Mouse (Mus musculus) intestine, embryonic 15.5 days (tissue): ENCODE data around the gene Jak3. TPM values are rescaled to one million over a fixed set of nuclear protein-coding genes. Genes with fewer than 3 reads are reported as not detected.

Experiments used
- ATAC-seq: fragments of 200-750 bp; cut with Nextera tagmentation; 2 replicates; pipeline ENCODE4 v1.8.0; 2017; ENCODE audit warnings: moderate TSS enrichment, moderate library complexity
- H3K27ac ChIP-seq: fragments of 300-500 bp; sonication (generic); 2 replicates; pipeline ENCODE4 v1.5.1; 2015; ENCODE audit warnings: mild to moderate bottlenecking, inconsistent platforms
- H3K27me3 ChIP-seq: fragments of 300-500 bp; sonication (generic); replicated peaks from 2 replicates; pipeline ENCODE4 v1.6.1; 2015; ENCODE audit warnings: inconsistent platforms
- H3K36me3 ChIP-seq: fragments of 300-500 bp; sonication (generic); 2 replicates; pipeline ENCODE4 v1.6.1; 2015; ENCODE audit warnings: inconsistent platforms
- H3K4me1 ChIP-seq: fragments of 300-500 bp; sonication (generic); replicated peaks from 2 replicates; pipeline ENCODE4 v1.6.1; 2015; ENCODE audit warnings: inconsistent platforms
- H3K4me2 ChIP-seq: fragments of 300-500 bp; sonication (generic); replicated peaks from 2 replicates; pipeline ENCODE4 v1.6.1; 2015; ENCODE audit warnings: mild to moderate bottlenecking, inconsistent platforms
- H3K4me3 ChIP-seq: fragments of 300-500 bp; sonication (generic); replicated peaks from 2 replicates; pipeline ENCODE4 v1.5.1; 2015; ENCODE audit warnings: inconsistent platforms
- H3K9ac ChIP-seq: fragments of 300-500 bp; sonication (generic); 2 replicates; pipeline ENCODE4 v1.6.1; 2015; ENCODE audit warnings: inconsistent platforms
- H3K9me3 ChIP-seq: fragments of 300-500 bp; sonication (generic); 2 replicates; pipeline ENCODE4 v1.6.1; 2016; ENCODE audit warnings: inconsistent platforms
- WGBS: fragments of 180-500 bp; shearing (Covaris S2); methylation state at CpG from one replicate; pipeline ENCODE4 v1.1.7; 2015; 5-methylcytosine and 5-hydroxymethylcytosine counted together
- polyA plus RNA-seq: library from polyadenylated mRNA; unstranded; fragments of >200 nt; fragmentation: Nextera tagmentation; extraction: Ambion mirVana; gene quantifications from 2 replicates; pipeline ENCODE4 v1.2.1, GENCODE M21; 2015

Jak3 gene
- polyA plus RNA-seq, 1 experiment from 2014 or later, result 9.2 TPM

GRCm38 (mm10) chr8:71679116-71679515 is 3.0 kb downstream of the Jak3 start:
- Histone ChIP-seq H3K4me1 (peaks cover 25% of the 10 kb centered on the region), H3K9ac (peak overlapping the region; percentile 26; the same call in 1 of the 2 replicates), H3K36me3 (no peaks in the 10 kb centered on the region), H3K27me3 (peaks cover 55% of the 10 kb centered on the region), H3K4me3 (peak overlapping the region; percentile 30), H3K27ac (no peak overlapping the region), H3K9me3 (no peaks in the 10 kb centered on the region), H3K4me2 (peak overlapping the region; percentile 68)
- no peak for ATAC-seq
- WGBS, result 27% methylated on average over 16 of the region's 16 CpGs

GRCm38 (mm10) chr8:71679550-71680168 is 3.6 kb downstream of the Jak3 start:
- Histone ChIP-seq H3K36me3 (no peaks in the 10 kb centered on the region), H3K9ac (peak overlapping the region; percentile 26), H3K27me3 (peaks cover 60% of the 10 kb centered on the region), H3K4me3 (peak overlapping the region; percentile 30), H3K4me2 (peak overlapping the region; percentile 68), H3K4me1 (peaks cover 25% of the 10 kb centered on the region), H3K27ac (no peak overlapping the region), H3K9me3 (no peaks in the 10 kb centered on the region)
- no peak for ATAC-seq
- WGBS, result 7% methylated on average over 46 of the region's 46 CpGs

- Histone ChIP-seq H3K9ac (no peak overlapping the region), H3K27ac (no peak overlapping the region), H3K4me1 (peaks cover 25% of the 10 kb centered on the region), H3K27me3 (peaks cover 68% of the 10 kb centered on the region), H3K9me3 (no peaks in the 10 kb centered on the region), H3K4me2 (peak overlapping the region; percentile 37; the same call in 1 of the 2 replicates), H3K36me3 (no peaks in the 10 kb centered on the region), H3K4me3 (0 out of 2 replicates have a peak overlapping the region, but pooled peaks have one; percentile 6)
- WGBS, result 20% methylated on average over 21 of the region's 21 CpGs
- no peak for ATAC-seq
These were observed 4.4 kb downstream of the Jak3 start for GRCm38 (mm10) chr8:71680471-71680870.

GRCm38 (mm10) chr8:71681369-71681915 is 5.3 kb downstream of the Jak3 start:
- Histone ChIP-seq H3K4me3 (no peak overlapping the region), H3K36me3 (no peaks in the 10 kb centered on the region), H3K9me3 (no peaks in the 10 kb centered on the region), H3K4me2 (no peak overlapping the region), H3K27me3 (peaks cover 78% of the 10 kb centered on the region), H3K4me1 (peaks cover 28% of the 10 kb centered on the region), H3K9ac (no peak overlapping the region), H3K27ac (no peak overlapping the region)
- ATAC-seq, result no peak
- 27% methylated on average over 18 of the region's 18 CpGs for WGBS

- peaks cover 92% of the 10 kb centered on the region for H3K27me3 ChIP-seq
- H3K9me3 ChIP-seq, result no peaks in the 10 kb centered on the region
- ATAC-seq, result no peak
- H3K4me1 ChIP-seq, result peaks cover 33% of the 10 kb centered on the region
- H3K9ac ChIP-seq, result no peak overlapping the region
- WGBS, result 70% methylated on average over 12 of the region's 12 CpGs
- no peak overlapping the region for H3K4me3 ChIP-seq
- H3K27ac ChIP-seq, result no peak overlapping the region
- no peaks in the 10 kb centered on the region for H3K36me3 ChIP-seq
- no peak overlapping the region for H3K4me2 ChIP-seq
These were observed 6.7 kb downstream of the Jak3 start for GRCm38 (mm10) chr8:71682832-71683231.

- H3K36me3 ChIP-seq, result no peaks in the 10 kb centered on the region
- WGBS, result 24% methylated on average over 10 of the region's 10 CpGs
- no peak overlapping the region for H3K27ac ChIP-seq
- peaks cover 31% of the 10 kb centered on the region for H3K4me1 ChIP-seq
- ATAC-seq, result no peak
- peaks cover 95% of the 10 kb centered on the region for H3K27me3 ChIP-seq
- no peak overlapping the region for H3K4me3 ChIP-seq
- H3K9ac ChIP-seq, result no peak overlapping the region
- no peak overlapping the region for H3K4me2 ChIP-seq
- H3K9me3 ChIP-seq, result no peaks in the 10 kb centered on the region
These were observed 8.6 kb downstream of the Jak3 start for GRCm38 (mm10) chr8:71684701-71685100.

GRCm38 (mm10) chr8:71685573-71685972 is 9.5 kb downstream of the Jak3 start:
- Histone ChIP-seq H3K4me1 (peaks cover 27% of the 10 kb centered on the region), H3K27me3 (peaks cover 99% of the 10 kb centered on the region), H3K27ac (no peak overlapping the region), H3K36me3 (no peaks in the 10 kb centered on the region), H3K9ac (no peak overlapping the region), H3K4me2 (peak overlapping the region; percentile 58), H3K4me3 (peak overlapping the region; percentile 28), H3K9me3 (no peaks in the 10 kb centered on the region)
- ATAC-seq, result peak; percentile 11
- 4% methylated on average over 29 of the region's 29 CpGs for WGBS

- H3K4me1 ChIP-seq, result peaks cover 24% of the 10 kb centered on the region
- ATAC-seq, result peak; percentile 57
- WGBS, result 4% methylated on average over 23 of the region's 23 CpGs
- no peaks in the 10 kb centered on the region for H3K9me3 ChIP-seq
- H3K9ac ChIP-seq, result no peak overlapping the region
- H3K27ac ChIP-seq, result no peak overlapping the region
- H3K4me2 ChIP-seq, result peak overlapping the region; percentile 58
- no peaks in the 10 kb centered on the region for H3K36me3 ChIP-seq
- peak overlapping the region; percentile 28 for H3K4me3 ChIP-seq
- H3K27me3 ChIP-seq, result peaks cover 99% of the 10 kb centered on the region
These were observed 10.1 kb downstream of the Jak3 start for GRCm38 (mm10) chr8:71686143-71686734.

- Histone ChIP-seq H3K27ac (no peak overlapping the region), H3K4me3 (no peak overlapping the region), H3K9ac (no peak overlapping the region), H3K4me2 (no peak overlapping the region), H3K36me3 (no peaks in the 10 kb centered on the region), H3K4me1 (peaks cover 24% of the 10 kb centered on the region), H3K9me3 (no peaks in the 10 kb centered on the region), H3K27me3 (peaks cover 100% of the 10 kb centered on the region)
- 9% methylated on average over 8 of the region's 8 CpGs for WGBS
- ATAC-seq, result no peak
These were observed 11.5 kb downstream of the Jak3 start for GRCm38 (mm10) chr8:71687616-71688015.

- Histone ChIP-seq H3K27ac (no peak within 1 kb of the TSS), H3K9me3 (no peaks in the 10 kb centered on the region), H3K4me3 (no peak within 1 kb of the TSS), H3K4me2 (no peak within 1 kb of the TSS), H3K27me3 (peaks cover 100% of the 10 kb centered on the region), H3K9ac (no peak within 1 kb of the TSS), H3K36me3 (no peaks in the 10 kb centered on the region), H3K4me1 (peaks cover 32% of the 10 kb centered on the region)
- ATAC-seq, result no peak
- 8% methylated on average over 33 of the region's 33 CpGs for whole genome bisulfite sequencing
These were observed 12.9 kb downstream of the Jak3 start, which contains the start of gene Insl3 for GRCm38 (mm10) chr8:71689028-71689427. Insl3 (plus strand) TSS chr8:71689214.

- H3K4me3 ChIP-seq, result no peak overlapping the region
- no peak overlapping the region for H3K9ac ChIP-seq
- no peaks in the 10 kb centered on the region for H3K36me3 ChIP-seq
- no peak overlapping the region for H3K27ac ChIP-seq
- no peak overlapping the region for H3K4me2 ChIP-seq
- ATAC-seq, result no peak
- H3K4me1 ChIP-seq, result peaks cover 16% of the 10 kb centered on the region
- 25% methylated on average over 30 of the region's 30 CpGs for WGBS
- no peaks in the 10 kb centered on the region for H3K9me3 ChIP-seq
- peaks cover 78% of the 10 kb centered on the region for H3K27me3 ChIP-seq
These were observed 16.4 kb downstream of the Jak3 start for GRCm38 (mm10) chr8:71692509-71692908.

GRCm38 (mm10) chr8:71693166-71694041 is 17.3 kb downstream of the Jak3 start:
- peak overlapping the region; percentile 43 for H3K4me2 ChIP-seq
- peak; percentile 48; the same call in 1 of the 2 replicates for ATAC-seq

More at GRCm38 (mm10) chr8:71693166-71694041, 17.3 kb downstream of the Jak3 start:
- Histone ChIP-seq H3K36me3 (no peaks in the 10 kb centered on the region), H3K27me3 (peaks cover 69% of the 10 kb centered on the region), H3K9ac (no peak overlapping the region), H3K9me3 (no peaks in the 10 kb centered on the region), H3K4me3 (peak overlapping the region; percentile 14), H3K27ac (no peak overlapping the region), H3K4me1 (peaks cover 12% of the 10 kb centered on the region)
- 16% methylated on average over 68 of the region's 68 CpGs for WGBS
